Mouse (Mus musculus) kidney, embryonic 14.5 days (tissue): ENCODE results near the gene Ifitm5. TPM values are rescaled to one million over a fixed set of nuclear protein-coding genes. Genes with fewer than 3 reads are reported as not detected.

ENCODE experiments used
- ATAC-seq: fragments of 200-750 bp; cut with Nextera tagmentation; 2 replicates; pipeline ENCODE4 v1.8.0; 2017; ENCODE audit warnings: moderate number of reproducible peaks, mild to moderate bottlenecking, moderate TSS enrichment, moderate library complexity; ENCODE audit not compliant: low FRiP score, low TSS enrichment
- H3K27ac ChIP-seq: fragments of 300-500 bp; sonication (generic); 2 replicates; pipeline ENCODE4 v1.5.1; 2014; ENCODE audit warnings: low read depth, mild to moderate bottlenecking, low read length, moderate library complexity, mixed read lengths
- H3K27me3 ChIP-seq: fragments of 300-500 bp; sonication (generic); 2 replicates; pipeline ENCODE4 v1.6.1; 2014; ENCODE audit warnings: mild to moderate bottlenecking, low read length; ENCODE audit not compliant: control insufficient read depth, insufficient read depth
- H3K36me3 ChIP-seq: fragments of 300-500 bp; sonication (generic); 2 replicates; pipeline ENCODE4 v1.6.1; 2014; ENCODE audit warnings: low read length, mixed read lengths; ENCODE audit not compliant: control insufficient read depth, insufficient read depth
- H3K4me1 ChIP-seq: fragments of 300-500 bp; sonication (generic); 2 replicates; pipeline ENCODE4 v1.6.1; 2014; ENCODE audit warnings: low read length, mixed read lengths; ENCODE audit not compliant: control insufficient read depth, insufficient read depth
- H3K4me2 ChIP-seq: fragments of 300-500 bp; sonication (generic); replicated peaks from 2 replicates; pipeline ENCODE4 v1.6.1; 2014; ENCODE audit warnings: low read depth, mild to moderate bottlenecking, low read length
- H3K4me3 ChIP-seq: fragments of 300-500 bp; sonication (generic); 2 replicates; pipeline ENCODE4 v1.5.1; 2014; ENCODE audit warnings: mild to moderate bottlenecking, low read length
- H3K9ac ChIP-seq: fragments of 300-500 bp; sonication (generic); 2 replicates; pipeline ENCODE4 v1.6.1; 2014; ENCODE audit warnings: low read depth, mild to moderate bottlenecking, low read length, moderate library complexity
- H3K9me3 ChIP-seq: fragments of 300-500 bp; sonication (generic); 2 replicates; pipeline ENCODE4 v1.6.1; 2016; ENCODE audit warnings: low read length; ENCODE audit not compliant: control insufficient read depth
- WGBS: fragments of 180-500 bp; shearing (Covaris S2); extraction: QIAGEN DNeasy Blood & Tissue Kit; methylation state at CpG from one replicate; pipeline ENCODE4 v1.1.7; 2014; 5-methylcytosine and 5-hydroxymethylcytosine counted together
- polyA plus RNA-seq: library from polyadenylated mRNA; unstranded; fragments of >200 nt; fragmentation: Nextera tagmentation; extraction: Ambion mirVana; gene quantifications from 2 replicates; pipeline ENCODE4 v1.2.1, GENCODE M21; 2014

Ifitm5 gene
- polyA plus RNA-seq, 1 experiment from 2014 or later = 2.6 TPM

DNA sequence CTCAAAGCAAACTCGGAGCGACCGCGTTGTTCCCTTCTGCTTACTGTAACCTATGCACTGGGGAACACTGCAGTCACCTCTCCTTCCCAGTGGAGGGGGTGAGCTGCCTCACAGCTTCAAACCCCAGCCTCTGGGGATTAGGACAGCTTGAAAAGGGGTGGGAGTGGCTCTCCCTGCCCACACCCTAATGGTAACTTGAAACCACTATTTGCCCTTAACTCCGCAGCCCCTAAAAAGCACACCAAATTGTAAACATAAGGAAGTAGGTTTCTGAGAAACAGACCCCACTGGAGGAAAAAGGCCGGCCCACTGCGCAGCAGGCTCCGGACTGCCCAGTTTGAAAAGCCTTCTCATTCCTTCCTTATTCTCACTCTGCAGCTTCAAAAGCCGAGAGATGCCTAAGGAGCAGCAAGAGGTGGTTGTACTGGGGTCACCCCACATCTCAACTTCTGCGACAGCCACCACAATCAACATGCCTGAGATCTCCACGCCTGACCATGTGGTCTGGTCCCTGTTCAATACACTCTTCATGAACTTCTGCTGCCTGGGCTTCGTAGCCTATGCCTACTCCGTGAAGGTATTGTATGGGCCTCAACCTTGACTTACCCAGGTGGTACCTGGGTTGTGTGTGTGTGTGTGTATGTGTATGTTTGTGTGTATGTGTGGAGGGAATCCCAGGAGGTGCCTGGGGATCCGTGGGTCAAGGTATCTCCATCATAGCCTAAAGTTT is 17.9 kb upstream of the Ifitm5 start:
- H3K9me3 ChIP-seq = no peaks in the 10 kb centered on the region
- peak overlapping the region; percentile 16 for H3K4me2 ChIP-seq
- H3K27ac ChIP-seq = no peak overlapping the region
- H3K4me1 ChIP-seq = no peaks in the 10 kb centered on the region
- no peak overlapping the region for H3K9ac ChIP-seq
- 6% methylated on average over 14 of the region's 14 CpGs for whole genome bisulfite sequencing
- H3K4me3 ChIP-seq = no peak overlapping the region
- peak; percentile 77 for ATAC-seq
- no peaks in the 10 kb centered on the region for H3K27me3 ChIP-seq
- H3K36me3 ChIP-seq = no peaks in the 10 kb centered on the region

DNA sequence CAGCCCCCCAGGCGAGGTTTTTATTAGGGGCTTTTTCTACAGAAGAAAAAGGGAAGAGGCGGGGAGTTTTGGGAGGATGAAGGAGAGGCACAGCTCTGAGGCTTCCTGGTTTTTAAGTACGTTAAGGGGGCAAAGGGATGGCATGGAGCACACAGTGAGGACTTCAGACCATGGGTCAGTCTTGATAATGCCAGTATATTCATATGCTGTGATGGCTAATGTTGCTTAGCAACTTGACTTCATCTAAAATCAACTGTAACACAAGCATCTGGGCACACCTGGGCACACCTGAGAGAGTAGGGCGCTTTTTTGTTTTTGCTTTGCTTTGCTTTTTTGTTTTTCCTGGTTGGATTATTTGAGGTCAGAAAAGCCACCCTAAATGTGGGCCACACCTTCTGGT is 16.8 kb upstream of the Ifitm5 start, which contains the start of gene Ifitm1:
Gene Ifitm1 (plus strand): TSS at position 301 of the 400 bp plus-strand sequence.
- H3K9ac ChIP-seq = no peak within 1 kb of the TSS
- peak within 1 kb of the TSS; percentile 16 for H3K4me2 ChIP-seq
- no peaks in the 10 kb centered on the region for H3K27me3 ChIP-seq
- H3K9me3 ChIP-seq = no peaks in the 10 kb centered on the region
- no peak within 1 kb of the TSS for H3K27ac ChIP-seq
- H3K36me3 ChIP-seq = no peaks in the 10 kb centered on the region
- no peak for ATAC-seq
- 85% methylated on average over 4 of the region's 4 CpGs for WGBS
- no peaks in the 10 kb centered on the region for H3K4me1 ChIP-seq
- H3K4me3 ChIP-seq = no peak within 1 kb of the TSS

DNA sequence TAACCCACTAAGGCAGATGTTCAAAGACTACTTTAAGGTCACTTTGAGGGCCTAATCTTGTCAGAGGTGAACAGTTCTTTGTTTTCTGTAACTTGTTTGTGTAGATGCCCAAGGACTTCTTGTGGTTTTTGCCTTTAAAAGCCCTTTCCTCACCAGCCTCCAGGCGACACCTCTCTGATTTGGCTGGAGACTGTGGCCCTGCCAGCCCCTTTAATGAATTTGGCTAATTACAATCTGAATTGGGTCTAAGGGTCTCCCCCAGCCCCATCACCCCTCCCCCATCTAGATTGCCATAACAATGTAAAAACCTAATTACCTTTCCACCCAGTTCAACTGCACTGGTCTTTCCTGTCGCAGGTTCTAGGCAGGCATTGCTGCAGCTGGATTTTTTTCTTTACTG is 12.6 kb upstream of the Ifitm5 start:
- H3K9ac ChIP-seq = no peak overlapping the region
- no peak overlapping the region for H3K4me3 ChIP-seq
- H3K27me3 ChIP-seq = no peaks in the 10 kb centered on the region
- H3K4me1 ChIP-seq = no peaks in the 10 kb centered on the region; the same call in 1 of the 2 replicates
- no peak overlapping the region for H3K4me2 ChIP-seq
- 58% methylated on average over 2 of the region's 2 CpGs for WGBS
- no peak for ATAC-seq
- no peaks in the 10 kb centered on the region for H3K9me3 ChIP-seq
- no peak overlapping the region for H3K27ac ChIP-seq
- H3K36me3 ChIP-seq = no peaks in the 10 kb centered on the region

DNA sequence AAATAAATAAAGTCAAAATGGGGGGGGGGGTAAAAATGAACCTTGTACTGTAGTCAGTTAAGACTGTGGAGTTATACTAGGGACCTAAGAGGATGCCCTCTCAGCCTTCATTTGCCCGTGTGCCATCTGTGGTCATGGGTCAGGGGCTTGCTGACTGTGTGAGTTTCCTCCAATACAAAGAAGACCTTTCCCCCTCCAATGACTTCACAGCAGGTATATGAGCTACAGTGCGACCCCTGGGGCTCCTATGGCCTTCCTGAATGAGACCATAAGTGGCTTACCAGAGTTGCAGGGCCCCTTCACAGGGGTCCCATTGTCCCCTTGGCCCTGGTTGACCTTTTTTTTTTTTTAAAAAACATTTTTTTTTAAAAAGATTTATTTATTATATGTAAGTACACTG is 11.3 kb upstream of the Ifitm5 start:
- no peak for ATAC-seq
- Histone ChIP-seq H3K4me1 (peaks cover 2% of the 10 kb centered on the region; the same call in 1 of the 2 replicates), H3K4me2 (no peak overlapping the region), H3K27me3 (no peaks in the 10 kb centered on the region), H3K27ac (no peak overlapping the region), H3K9ac (no peak overlapping the region), H3K36me3 (no peaks in the 10 kb centered on the region), H3K9me3 (no peaks in the 10 kb centered on the region), H3K4me3 (no peak overlapping the region)
- WGBS = 65% methylated on average over 2 of the region's 2 CpGs

DNA sequence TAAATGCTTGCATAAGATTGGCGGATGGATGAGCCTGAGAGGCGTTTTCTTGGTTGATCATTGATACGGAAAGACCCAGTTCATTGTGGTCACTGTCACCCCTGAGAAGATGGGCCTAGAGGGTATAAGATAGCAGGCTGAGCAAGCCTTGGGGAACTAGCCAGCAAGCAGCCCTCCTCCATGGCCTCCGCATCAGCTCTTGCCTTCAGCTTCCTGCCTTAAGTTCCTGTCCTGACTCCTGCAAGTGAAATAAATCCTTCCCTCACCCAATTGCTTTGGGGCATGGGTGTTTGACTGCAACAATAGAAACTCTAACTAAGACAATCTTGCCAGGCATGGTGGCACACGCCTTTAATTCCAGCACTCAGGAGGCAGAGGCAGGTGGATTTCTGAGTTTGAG is 9.9 kb upstream of the Ifitm5 start:
- ATAC-seq = no peak
- no peaks in the 10 kb centered on the region for H3K36me3 ChIP-seq
- H3K4me1 ChIP-seq = peaks cover 6% of the 10 kb centered on the region; the same call in 1 of the 2 replicates
- no peak overlapping the region for H3K27ac ChIP-seq
- no peak overlapping the region for H3K4me2 ChIP-seq
- no peak overlapping the region for H3K9ac ChIP-seq
- 82% methylated on average over 5 of the region's 5 CpGs for WGBS
- no peak overlapping the region for H3K4me3 ChIP-seq
- no peaks in the 10 kb centered on the region for H3K27me3 ChIP-seq
- H3K9me3 ChIP-seq = no peaks in the 10 kb centered on the region

DNA sequence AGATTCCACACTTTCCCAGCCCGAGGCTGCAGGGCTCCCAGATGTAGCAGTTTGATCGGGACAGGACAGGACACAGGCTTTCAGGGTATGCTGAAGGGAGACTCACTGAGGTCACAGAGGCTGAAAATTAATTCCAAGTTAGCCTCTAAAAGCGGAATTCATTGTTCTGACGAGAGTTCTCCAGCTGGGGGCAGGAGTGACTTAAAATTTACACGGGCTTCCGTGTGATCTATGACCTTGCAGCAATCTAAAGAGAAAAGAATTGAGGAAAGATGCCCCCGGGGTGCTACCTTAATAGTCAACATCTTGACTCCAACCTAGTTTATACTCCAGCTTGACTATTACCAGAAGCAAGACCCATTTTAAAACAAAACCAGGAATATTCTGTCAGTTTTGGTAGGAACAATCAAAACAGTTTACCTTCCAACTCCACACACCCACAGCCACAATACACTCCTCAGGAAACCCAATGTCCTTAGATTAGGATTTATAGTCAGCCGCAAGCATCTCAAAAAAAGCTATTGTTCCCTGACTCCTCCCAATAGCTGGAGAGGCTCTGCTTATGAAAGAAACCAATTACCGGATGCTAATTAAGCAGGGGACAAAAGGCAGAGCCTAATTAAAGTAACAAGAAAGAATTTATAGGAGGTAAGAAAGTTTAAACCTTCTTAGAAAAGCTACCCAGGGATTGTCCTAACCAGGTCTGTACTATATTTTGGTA is 9.2 kb upstream of the Ifitm5 start:
- Histone ChIP-seq H3K27ac (no peak overlapping the region), H3K9ac (no peak overlapping the region), H3K4me1 (peaks cover 6% of the 10 kb centered on the region), H3K36me3 (no peaks in the 10 kb centered on the region), H3K4me2 (no peak overlapping the region), H3K9me3 (no peaks in the 10 kb centered on the region), H3K4me3 (no peak overlapping the region), H3K27me3 (no peaks in the 10 kb centered on the region)
- ATAC-seq = no peak
- 9% methylated on average over 9 of the region's 9 CpGs for WGBS

DNA sequence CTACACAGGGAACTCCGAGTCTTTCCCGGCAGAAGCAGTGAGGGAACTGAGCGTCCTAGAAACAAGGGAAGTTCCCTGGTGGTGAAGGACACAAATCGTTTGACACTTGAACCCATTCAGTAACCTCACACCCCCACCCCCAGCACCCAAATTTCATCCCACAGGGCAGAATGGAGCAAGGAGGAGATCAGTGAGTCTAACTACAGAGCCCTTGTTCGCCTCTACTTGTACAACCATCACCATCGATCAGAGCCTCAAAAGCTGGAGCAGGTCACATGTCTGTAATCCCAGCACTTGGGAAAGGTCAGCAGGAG is 6.4 kb upstream of the Ifitm5 start:
- H3K4me3 ChIP-seq = no peak overlapping the region; the same call in 1 of the 2 replicates
- peaks cover 14% of the 10 kb centered on the region for H3K4me1 ChIP-seq
- no peak for ATAC-seq
- H3K27me3 ChIP-seq = no peaks in the 10 kb centered on the region
- H3K9me3 ChIP-seq = no peaks in the 10 kb centered on the region
- H3K9ac ChIP-seq = no peak overlapping the region
- peak overlapping the region; percentile 70 for H3K4me2 ChIP-seq
- peak overlapping the region; percentile 91 for H3K27ac ChIP-seq
- 42% methylated on average over 6 of the region's 6 CpGs for WGBS
- peaks cover 5% of the 10 kb centered on the region; the same call in 1 of the 2 replicates for H3K36me3 ChIP-seq

DNA sequence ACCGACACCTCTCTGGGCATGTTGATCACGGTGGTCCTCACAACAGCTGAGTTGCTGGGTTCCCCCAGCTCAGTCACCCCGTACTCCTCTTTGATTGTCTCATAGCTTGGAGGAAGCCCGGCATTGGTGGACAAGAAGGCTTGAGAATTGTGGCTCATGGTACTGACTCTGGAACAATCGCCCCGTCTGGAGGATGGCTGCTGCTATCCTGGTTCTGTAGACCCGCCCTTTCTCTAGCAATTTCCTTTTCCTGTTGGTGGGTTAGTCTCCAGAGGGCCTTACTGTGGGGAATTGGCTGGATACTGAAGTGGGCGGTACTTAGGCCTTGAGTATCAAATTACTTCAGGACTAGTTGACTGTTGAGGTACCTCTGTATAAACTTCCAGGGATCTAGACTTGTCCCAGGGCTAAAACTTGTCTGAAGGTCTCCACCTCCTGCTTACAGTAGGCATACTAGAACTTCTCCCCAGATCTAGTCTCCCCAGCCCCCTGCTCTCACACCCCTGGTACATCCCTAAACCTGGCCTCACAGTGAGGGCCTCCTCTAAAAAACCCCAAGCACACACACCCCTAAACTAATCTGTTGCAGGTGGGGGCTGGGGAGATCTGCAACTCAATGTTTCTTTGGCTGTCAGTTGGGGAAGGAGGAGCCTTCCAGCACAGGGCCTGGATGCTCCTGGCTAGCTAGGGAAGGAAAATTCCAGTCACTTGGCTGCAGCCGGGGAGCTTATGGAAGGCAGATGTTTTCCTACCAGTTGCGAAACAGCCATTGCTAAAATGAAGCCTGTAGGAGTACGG is 5.9 kb upstream of the Ifitm5 start, which contains the start of the genes Gm45717 and Ifitm2:
Gene Gm45717 (minus strand): TSS at position 180 of the 798 bp plus-strand sequence.
Gene Ifitm2 (minus strand): TSS at position 230 of the 798 bp plus-strand sequence.
- Histone ChIP-seq H3K4me1 (peaks cover 20% of the 10 kb centered on the region), H3K36me3 (peaks cover 5% of the 10 kb centered on the region; the same call in 1 of the 2 replicates), H3K27ac (peak within 1 kb of the TSS; percentile 91), H3K9me3 (no peaks in the 10 kb centered on the region), H3K4me2 (peak within 1 kb of the TSS; percentile 70), H3K9ac (peak within 1 kb of the TSS; percentile 75), H3K4me3 (peak within 1 kb of the TSS; percentile 55), H3K27me3 (no peaks in the 10 kb centered on the region)
- peak; percentile 88 for ATAC-seq
- WGBS = 11% methylated on average over 11 of the region's 11 CpGs
